Mouse (Mus musculus) gastrocnemius, postnatal 4 days (tissue): Measurements from ENCODE around the gene Jmjd1c. TPM values are rescaled to one million over a fixed set of nuclear protein-coding genes. Genes with fewer than 3 reads are reported as not detected.

Source experiments
- DNase-seq, 2 experiments: peaks; one replicate each; pipeline ENCODE4 v3.0.0; 2021 to 2022; ENCODE audit warnings: low spot score in 2 of 2, mixed read lengths in 2 of 2
- total RNA-seq, 2 experiments: library from RNA; stranded (reverse); gene quantifications; 2 replicates each; pipeline ENCODE4 v1.2.3; 2021

Jmjd1c gene
- total RNA-seq, 2 experiments from 2014 or later = 61.0 to 70.4 TPM

GRCm38 (mm10) chr10:67071389-67071788 is 24.5 kb upstream of the Jmjd1c start:
- no peak for DNase-seq

GRCm38 (mm10) chr10:67071884-67072283 is 24.0 kb upstream of the Jmjd1c start:
- no peak for DNase-seq

GRCm38 (mm10) chr10:67072600-67072999 is 23.3 kb upstream of the Jmjd1c start:
- no peak for DNase-seq

GRCm38 (mm10) chr10:67073577-67073976 is 22.3 kb upstream of the Jmjd1c start:
- no peak for DNase-seq

GRCm38 (mm10) chr10:67075931-67076878 is 19.7 kb upstream of the Jmjd1c start:
- no peak for DNase-seq

- no peak for DNase-seq
Observed at GRCm38 (mm10) chr10:67079030-67079429, 16.9 kb upstream of the Jmjd1c start.

- no peak for DNase-seq
Observed at GRCm38 (mm10) chr10:67081206-67082007, 14.5 kb upstream of the Jmjd1c start.

GRCm38 (mm10) chr10:67082531-67082930 is 13.4 kb upstream of the Jmjd1c start:
- DNase-seq = no peak

GRCm38 (mm10) chr10:67083446-67084166 is 12.3 kb upstream of the Jmjd1c start:
- DNase-seq = no peak

GRCm38 (mm10) chr10:67085124-67085523 is 10.8 kb upstream of the Jmjd1c start:
- no peak for DNase-seq

- DNase-seq = no peak
Observed at GRCm38 (mm10) chr10:67085916-67086315, 10.0 kb upstream of the Jmjd1c start.

- no peak for DNase-seq
Observed at GRCm38 (mm10) chr10:67087447-67088226, 8.3 kb upstream of the Jmjd1c start.

GRCm38 (mm10) chr10:67090611-67091010 is 5.3 kb upstream of the Jmjd1c start:
- DNase-seq = no peak

GRCm38 (mm10) chr10:67094922-67095321 is 1.0 kb upstream of the Jmjd1c start:
- DNase-seq = no peak

GRCm38 (mm10) chr10:67096621-67097436 is 904 bp downstream of the Jmjd1c start, which contains the start of gene Reep3:
Reep3 (minus strand) TSS chr10:67096945.
- peak; percentile 66 to 78 for DNase-seq

GRCm38 (mm10) chr10:67097437-67098150 is 1.7 kb downstream of the Jmjd1c start:
- no peak for DNase-seq

GRCm38 (mm10) chr10:67098408-67099050 is 2.6 kb downstream of the Jmjd1c start:
- no peak for DNase-seq

GRCm38 (mm10) chr10:67099183-67099929 is 3.4 kb downstream of the Jmjd1c start:
- DNase-seq = no peak
